Mouse (Mus musculus): ENCODE data around the gene Kif18b.

The Kif18b gene

GRCm38 (mm10) chr11:102924557-102925350 is at the start of gene Kif18b:
Kif18b (minus strand) TSS chr11:102925124.
- DNase-seq (ENCODE audit: low spot score in 2 of 2), result peak; percentile 90 to 92

DNA sequence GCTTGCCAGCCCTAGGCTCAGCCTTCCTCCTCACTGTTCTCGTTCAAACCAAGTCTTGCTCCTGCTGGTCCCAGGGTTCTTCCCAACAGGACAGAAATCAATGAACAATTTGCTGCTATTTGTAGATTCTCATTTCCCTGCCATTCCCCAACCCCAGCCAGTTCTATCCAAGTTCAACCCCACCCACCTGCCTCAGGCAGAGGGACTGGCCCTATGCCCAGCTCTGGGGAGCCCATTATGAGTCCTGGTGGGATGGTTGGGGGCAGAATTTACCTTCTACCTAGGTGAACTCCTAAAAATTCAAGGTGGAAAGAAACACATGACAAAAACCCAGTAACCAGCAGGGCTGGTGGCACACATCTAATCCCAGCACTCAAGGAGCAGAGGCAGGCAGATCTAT is 47.4 kb upstream of the Kif18b start:
- DNase-seq (ENCODE audit: low spot score in 2 of 2), result no peak

- DNase-seq (ENCODE audit: low spot score in 2 of 2), result no peak
Observed at GRCm38 (mm10) chr11:102971604-102972003, 46.7 kb upstream of the Kif18b start.

DNA sequence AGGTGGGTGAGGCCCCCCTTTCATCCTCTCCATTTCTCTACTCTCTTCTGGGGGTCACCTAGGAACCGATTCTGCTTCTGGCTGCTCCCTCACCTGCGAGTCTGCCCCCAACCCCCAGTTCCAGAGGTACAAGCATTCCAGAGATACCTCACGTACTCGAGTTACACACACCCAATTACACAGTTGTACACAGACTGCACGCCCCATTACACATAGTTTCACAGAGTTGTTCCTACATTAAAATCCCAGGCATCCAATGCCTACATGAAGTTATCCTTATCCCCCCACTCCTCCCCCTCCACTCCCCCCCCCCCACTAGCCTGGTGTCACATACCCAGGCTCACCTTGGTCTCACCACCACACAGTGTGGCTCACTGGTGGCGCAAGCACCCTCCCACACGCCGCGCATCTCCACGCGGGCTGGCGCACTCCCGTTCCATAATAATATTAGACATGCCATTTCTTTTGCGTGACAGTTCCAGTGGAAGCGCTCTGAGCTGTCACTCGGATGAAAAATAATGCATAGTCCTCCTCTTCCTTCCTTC is 39.7 kb upstream of the Kif18b start:
- no peak for DNase-seq (ENCODE audit: low spot score in 2 of 2)

DNA sequence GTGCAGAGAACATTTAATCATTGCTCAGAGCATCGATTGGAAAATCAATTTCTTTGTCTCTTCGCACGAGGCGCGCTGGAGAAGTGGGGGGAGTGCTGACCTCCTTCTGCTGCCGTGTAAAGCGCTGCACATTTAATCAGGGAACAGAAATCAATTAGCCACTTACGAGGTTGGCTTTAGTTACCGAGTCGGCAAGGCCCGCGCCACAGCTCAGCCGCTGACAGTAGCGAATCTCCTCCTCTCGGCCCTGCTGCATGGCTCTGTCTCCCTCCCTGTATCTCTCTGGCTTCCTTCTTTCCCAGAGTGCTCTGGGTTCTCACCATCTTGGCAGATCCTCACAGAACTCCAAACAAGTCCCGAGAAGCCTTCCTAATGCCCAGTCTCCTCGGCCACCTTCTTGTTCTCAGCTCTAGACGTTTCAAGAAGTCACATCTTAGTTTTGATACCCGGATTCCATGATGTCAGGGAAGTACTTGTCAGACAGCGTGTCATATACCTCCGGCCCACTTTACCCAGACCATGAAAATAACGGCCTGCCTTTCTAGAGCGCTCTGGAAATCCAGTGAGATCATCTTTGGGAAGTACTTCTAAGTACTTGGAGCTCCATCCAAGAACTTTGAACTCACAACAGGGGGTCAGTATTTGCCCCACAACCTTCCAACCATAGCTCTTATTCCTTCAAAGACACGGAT is 39.1 kb upstream of the Kif18b start:
- no peak for DNase-seq (ENCODE audit: low spot score in 2 of 2)

DNA sequence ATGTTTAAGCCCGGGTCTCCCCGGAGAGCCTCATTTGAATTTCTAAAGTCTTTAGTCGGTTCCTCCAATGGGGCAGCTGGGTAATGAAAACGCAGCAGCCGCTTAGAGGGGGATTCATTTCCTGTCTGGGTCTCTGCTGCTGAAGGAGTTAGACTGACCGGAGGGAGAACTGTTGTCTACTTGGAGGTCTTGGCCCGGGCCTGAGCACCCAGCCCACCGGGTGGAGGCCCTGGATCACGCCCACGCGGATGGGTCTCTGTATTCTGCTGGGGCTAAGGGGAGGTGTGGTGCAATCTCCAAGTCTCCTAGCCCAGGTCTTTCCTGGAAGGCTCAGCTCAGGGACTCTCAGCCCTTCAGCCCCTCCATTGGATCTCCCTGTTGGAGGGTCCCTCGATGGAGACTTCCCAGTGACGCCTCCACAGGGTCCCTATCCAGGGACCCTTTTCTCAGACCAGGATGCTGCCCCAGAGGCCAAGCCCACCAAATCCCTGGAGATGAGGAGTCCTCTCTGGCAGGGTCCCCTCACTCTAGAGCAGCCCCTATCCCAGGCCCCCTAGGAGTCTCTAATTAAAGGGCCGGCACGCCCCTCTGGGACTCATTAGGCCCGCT is 38.4 kb upstream of the Kif18b start:
- DNase-seq (ENCODE audit: low spot score in 2 of 2), result no peak

- no peak for DNase-seq (ENCODE audit: low spot score in 2 of 2)
Observed at GRCm38 (mm10) chr11:102962861-102963245, 37.9 kb upstream of the Kif18b start.

GRCm38 (mm10) chr11:102961082-102961481 is 36.2 kb upstream of the Kif18b start:
- DNase-seq (ENCODE audit: low spot score in 2 of 2), result no peak

GRCm38 (mm10) chr11:102958870-102959269 is 33.9 kb upstream of the Kif18b start:
- no peak for DNase-seq (ENCODE audit: low spot score in 2 of 2)

- no peak for DNase-seq (ENCODE audit: low spot score in 2 of 2)
Observed at GRCm38 (mm10) chr11:102958431-102958830, 33.5 kb upstream of the Kif18b start.

- DNase-seq (ENCODE audit: low spot score in 2 of 2), result no peak
Observed at GRCm38 (mm10) chr11:102957692-102958091, 32.8 kb upstream of the Kif18b start.

GRCm38 (mm10) chr11:102956962-102957614 is 32.2 kb upstream of the Kif18b start:
- DNase-seq (ENCODE audit: low spot score in 2 of 2), result no peak

DNA sequence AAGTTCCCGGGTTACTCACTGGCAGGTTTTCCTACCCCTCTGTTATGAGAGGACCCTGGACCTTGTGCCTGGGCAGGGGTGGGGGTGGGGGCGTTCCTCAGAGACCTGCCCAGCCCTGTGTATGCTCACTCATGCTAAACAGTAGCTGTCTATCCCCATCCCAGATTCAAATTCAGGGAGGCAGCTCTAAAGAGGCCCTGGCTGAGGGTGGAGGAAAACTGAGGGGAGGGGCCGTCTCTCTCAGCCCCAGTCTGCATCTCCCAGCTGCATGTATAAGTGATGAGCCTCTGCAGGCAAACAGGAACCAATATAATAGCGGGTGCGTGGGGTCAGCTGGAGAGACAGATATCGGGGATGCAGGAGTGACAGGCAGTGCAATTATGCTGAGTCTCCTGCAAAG is 28.0 kb upstream of the Kif18b start:
- no peak for DNase-seq (ENCODE audit: low spot score in 2 of 2)

DNA sequence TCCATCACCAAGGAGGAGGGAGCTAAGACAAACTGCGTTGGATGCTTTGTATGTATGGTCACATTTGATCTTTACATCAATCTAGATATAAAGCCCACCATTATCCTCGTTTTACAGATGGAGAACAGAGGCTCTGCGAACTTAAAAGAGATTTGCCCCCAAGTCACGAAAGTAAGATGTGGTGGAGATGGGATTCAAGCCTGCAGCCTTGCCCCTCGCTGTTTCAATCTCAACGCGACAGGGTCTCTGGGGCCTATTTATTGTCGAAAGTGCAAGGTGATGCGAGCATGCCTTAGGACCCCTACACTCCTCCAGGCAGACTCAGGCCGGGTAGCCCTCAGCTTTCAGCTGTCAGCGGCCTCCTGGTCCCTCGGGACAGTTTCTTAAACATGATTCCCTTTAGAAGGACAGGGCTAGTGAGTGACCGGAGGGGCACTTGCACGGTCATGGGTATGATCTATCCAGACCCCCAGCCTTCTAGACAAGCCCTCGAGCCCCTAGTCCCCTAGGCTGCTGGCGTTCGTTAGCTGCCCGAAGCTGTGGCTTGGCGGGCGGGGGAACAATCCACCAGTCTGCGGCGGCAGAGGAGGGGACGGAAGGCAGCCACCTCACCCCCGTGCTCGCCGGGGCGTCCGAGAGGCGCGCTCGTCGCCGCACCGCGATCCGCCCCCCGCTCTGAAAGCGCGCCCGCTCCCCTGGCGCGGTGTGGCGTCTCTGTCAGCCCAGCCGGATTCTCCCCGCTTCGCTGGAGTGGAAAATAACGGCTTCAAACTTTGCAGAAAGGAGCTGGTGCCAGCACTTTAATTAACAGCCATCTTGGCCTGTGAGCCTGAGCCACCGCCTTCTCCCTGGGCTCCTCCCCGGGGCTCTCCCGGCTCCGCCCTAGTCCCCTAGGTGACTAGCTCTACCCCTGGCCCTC is 23.4 kb upstream of the Kif18b start:
- DNase-seq (ENCODE audit: low spot score in 2 of 2), result no peak

DNA sequence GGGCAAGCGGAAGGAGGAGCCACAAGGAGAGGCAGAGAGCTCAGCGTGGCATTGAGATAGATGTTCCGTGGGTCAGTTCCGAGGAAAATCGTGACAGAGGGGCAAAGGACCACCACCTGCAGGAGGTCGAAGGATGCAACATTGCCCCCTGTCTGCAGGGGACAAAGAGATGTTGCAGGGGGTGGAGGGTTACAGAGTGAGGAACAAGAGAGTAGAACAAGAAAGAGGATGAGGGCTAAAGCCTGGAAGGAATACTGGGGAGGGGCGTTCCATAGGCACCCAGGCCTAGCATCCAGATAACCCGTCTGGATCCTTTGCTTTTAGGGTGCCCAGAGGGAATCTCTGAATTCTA is 22.0 kb upstream of the Kif18b start:
- no peak for DNase-seq (ENCODE audit: low spot score in 2 of 2)

DNA sequence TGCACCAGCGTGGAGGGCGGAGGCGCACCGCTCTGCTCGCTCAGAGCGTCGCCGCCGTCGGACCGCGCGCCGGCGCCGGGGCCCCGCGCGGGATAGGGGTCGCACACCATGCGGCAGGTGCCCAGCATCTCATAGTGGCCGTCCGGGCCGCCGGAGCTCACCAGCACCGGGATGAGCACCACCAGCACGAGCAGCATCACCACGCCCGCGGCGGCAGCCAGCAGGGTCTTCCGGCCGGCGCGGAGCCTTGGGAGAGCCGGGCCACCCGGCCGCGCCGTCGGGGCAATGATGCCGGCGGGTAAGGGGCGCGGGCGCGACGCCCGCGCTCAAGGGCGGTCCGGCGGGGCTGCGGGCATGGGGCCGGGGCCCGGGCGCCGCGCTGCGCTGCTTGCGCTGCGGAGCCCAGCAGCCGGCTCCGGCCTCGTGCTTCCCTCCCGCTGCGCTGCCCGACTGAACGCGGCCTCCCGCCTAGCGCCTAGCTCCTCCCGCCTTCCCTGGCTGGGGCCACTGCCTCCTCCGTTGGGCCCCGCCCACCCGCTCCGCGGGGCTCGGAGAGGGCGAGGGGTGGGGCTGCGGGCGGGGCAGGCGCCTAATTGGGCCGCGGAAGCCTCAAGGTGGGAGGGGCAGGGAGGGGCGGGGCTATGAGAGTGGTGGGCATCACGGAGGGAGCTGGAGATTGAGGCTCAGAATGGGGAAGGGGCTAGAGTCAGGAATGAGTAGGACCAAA is 21.5 kb upstream of the Kif18b start, which contains the start of gene C1ql1:
TSS of gene C1ql1 (minus strand) at position 424 of the 727 bp plus-strand sequence.
- peak; percentile 51 to 60 for DNase-seq (ENCODE audit: low spot score in 2 of 2)

DNA sequence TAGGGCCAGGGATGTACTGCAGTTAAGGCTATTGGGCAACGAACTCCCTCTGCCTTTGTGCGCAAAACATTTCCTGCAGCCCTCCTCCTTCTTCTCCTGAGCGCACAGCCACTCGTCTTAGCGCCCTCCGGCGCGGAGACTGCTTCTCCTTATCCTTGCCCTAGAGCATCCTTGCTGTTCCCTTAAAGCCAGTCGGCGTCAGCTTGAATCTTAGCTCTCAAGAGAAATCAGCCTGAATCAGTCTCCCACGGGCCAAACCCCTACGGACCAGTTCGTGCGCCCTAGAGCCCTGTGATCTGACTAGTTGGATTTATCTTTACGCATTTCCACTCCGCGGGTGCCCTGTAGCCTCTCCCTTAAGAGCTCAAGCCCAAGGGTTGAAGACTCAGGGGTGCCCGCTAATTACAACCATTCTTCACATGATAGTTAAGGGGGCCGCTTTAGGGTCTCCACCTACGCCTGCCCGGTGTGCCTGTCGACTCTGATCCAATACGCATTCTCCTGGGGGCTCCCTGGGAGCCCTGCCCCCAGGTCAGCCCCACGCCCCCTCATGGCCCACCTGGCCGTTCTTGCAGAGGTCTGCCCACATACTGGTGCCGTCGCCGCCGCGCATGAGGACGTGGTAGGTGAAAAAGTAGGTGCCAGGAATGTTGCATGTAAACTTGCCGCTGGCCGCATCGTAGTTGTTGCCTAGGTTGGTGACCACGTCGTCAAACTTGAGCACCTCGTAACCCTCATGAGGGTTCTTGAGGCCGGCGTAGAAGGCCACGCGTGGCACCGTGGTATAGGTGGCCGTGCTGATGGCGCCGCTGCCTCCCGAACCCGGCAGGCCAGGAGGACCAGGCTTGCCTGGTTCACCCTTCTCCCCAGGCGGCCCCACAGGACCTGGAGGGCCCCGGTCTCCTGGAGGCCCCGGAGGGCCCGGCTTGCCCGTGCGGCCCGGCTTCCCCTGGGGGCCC is 20.7 kb upstream of the Kif18b start:
- no peak for DNase-seq (ENCODE audit: low spot score in 2 of 2)

- no peak for DNase-seq (ENCODE audit: low spot score in 2 of 2)
Observed at GRCm38 (mm10) chr11:102941236-102941635, 16.3 kb upstream of the Kif18b start.

GRCm38 (mm10) chr11:102939024-102939675 is 14.2 kb upstream of the Kif18b start:
- DNase-seq (ENCODE audit: low spot score in 2 of 2), result no peak

All from spleen, postnatal 14 days (tissue).